Mouse (Mus musculus): ENCODE results near the gene Lap3. TPM values are rescaled to one million over a fixed set of nuclear protein-coding genes. Genes with fewer than 3 reads are reported as not detected.

Lap3 gene
- total RNA-seq, 2 experiments from 2014 or later: 95.5 to 116 TPM

- intact Hi-C loops (cut with DNase I): no loop called here
- DNase-seq: no peak
These were observed 46.3 kb downstream of the Lap3 start for GRCm38 (mm10) chr5:45539502-45539901.

GRCm38 (mm10) chr5:45543374-45543773 lies 50.2 kb downstream of the Lap3 start:
- intact Hi-C loops (cut with DNase I): loop anchor here (5.0 kb wide), 1 partner anchor 804 kb away; no protein-coding TSS in a partner anchor
- DNase-seq: no peak

DNA sequence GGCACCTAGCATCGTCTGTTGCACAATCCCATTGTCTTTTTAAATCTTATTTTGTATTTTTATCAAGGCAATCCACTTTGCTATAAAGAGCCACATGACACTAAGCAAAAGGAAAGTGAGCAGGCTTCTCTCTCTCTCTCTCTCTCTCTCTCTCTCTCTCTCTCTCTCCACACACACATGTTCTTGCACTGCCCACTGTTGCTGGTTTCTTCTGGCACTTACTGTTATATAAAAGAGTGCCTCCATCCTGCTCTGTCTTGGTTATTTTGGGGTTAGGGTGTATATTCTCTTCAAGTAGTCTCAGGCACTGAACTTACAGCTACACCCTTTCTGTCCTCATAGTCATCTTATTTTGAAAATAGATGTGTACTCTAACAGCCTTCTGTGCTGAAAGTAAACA lies 56.4 kb downstream of the Lap3 start:
- no peak for DNase-seq

More for the DNA sequence above, 56.4 kb downstream of the Lap3 start:
- intact Hi-C loops (cut with DNase I): no loop called here

Other genes starting within 250 kb of the Lap3 start
- 10 to 100 TPM; 80.7 to 82.9 TPM for gene Qdpr, start 43.1 kb upstream of the Lap3 start, total RNA-seq (2021)
- not detected for gene Clrn2, start 39.6 kb upstream of the Lap3 start, total RNA-seq (2021)
- gene Med28, start 26.9 kb downstream of the Lap3 start, total RNA-seq (2021): 10 to 100 TPM; 55.0 TPM
- under 1 TPM; 0.05 to 0.06 TPM for gene Fam184b, start 146.2 kb downstream of the Lap3 start, total RNA-seq (2021)
- gene Ncapg, start 176.5 kb downstream of the Lap3 start, total RNA-seq (2021): under 1 TPM; 0.39 to 0.41 TPM